Mouse (Mus musculus) cerebral cortex, adult 2 months (tissue): Measurements from ENCODE around the gene Retreg3.

Source experiments
- WGBS: fragments of 180-500 bp; shearing (Covaris S2); methylation state at CpG from one replicate; pipeline ENCODE4 v1.1.7; 2018; 5-methylcytosine and 5-hydroxymethylcytosine counted together

The Retreg3 gene

GRCm38 (mm10) chr11:101051051-101051493, 68.6 kb downstream of the Retreg3 start:
- WGBS, result 54% methylated on average over 6 of the region's 6 CpGs

GRCm38 (mm10) chr11:101050359-101050758, 69.3 kb downstream of the Retreg3 start:
- 50% methylated on average over 9 of the region's 9 CpGs for WGBS

GRCm38 (mm10) chr11:101047502-101047901, 72.2 kb downstream of the Retreg3 start:
- WGBS, result 75% methylated on average over 3 of the region's 3 CpGs

DNA sequence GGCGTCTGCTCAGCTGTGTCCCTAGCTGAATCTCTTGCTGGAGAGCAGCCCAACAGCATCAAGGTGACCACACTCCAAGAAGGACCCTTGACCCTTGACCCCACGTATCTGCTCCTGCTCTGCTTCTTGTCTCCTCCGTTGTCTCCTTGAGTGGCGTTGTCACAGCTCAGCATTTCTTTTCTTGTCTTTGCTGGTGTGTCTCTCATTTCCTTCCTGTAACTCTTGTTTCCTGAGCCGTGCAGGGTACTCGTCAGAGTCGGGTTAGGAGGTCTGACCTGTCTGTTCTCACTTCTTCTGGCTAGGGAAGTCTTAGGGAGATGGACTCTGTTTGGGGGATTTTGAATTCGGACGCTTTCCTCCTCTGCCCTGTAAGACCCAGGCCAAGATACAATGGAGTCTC, 73.3 kb downstream of the Retreg3 start:
- 57% methylated on average over 9 of the region's 9 CpGs for WGBS
